Comparison of ENCODE assay signal across 8 mouse cellular contexts in genomic region chr9:22475424-22475868, GRCm38 (mm10). TPM values are rescaled to one million over a fixed set of nuclear protein-coding genes. Genes with fewer than 3 reads are reported as not detected.
A peak's percentile ranks its signal among the peaks of the same experiment; 100 is the strongest.
DNase-seq lines count a peak whose midpoint lies in the region; ATAC-seq lines count a peak whose summit lies in the region.

Gene Bbs9, plus strand, starts transcription at chr9:22475715.

- DNase-seq in c-Kit-negative CD71-positive TER-119-positive erythroid progenitor cells, embryonic 14.5 days (ENCODE audit: low read depth, low spot score), result peak; percentile 77
- peak; percentile 76 for DNase-seq in fibroblast of lung, adult 2 months (ENCODE audit: low read depth)
- DNase-seq in kidney, postnatal 14 days, result peak; percentile 95
- DNase-seq in liver, embryonic 13.5 days, result peak; percentile 93
- DNase-seq in neural tube, embryonic 10.5 days (ENCODE audit: extremely low spot score, low spot score), result peak; percentile 88

- H3K9me3 ChIP-seq in heart, embryonic 14.5 days (ENCODE audit: control insufficient read depth, low read length), result no peaks in the 10 kb centered on the region
- no peaks in the 10 kb centered on the region for H3K9me3 ChIP-seq in liver, embryonic 13.5 days (replicated peaks)
- no peaks in the 10 kb centered on the region for H3K9me3 ChIP-seq in stomach, embryonic 16.5 days (replicated peaks; ENCODE audit: control insufficient read depth, low read length)

- WGBS in heart, embryonic 14.5 days, result 1% methylated on average over 25 of the region's 25 CpGs
- 1% methylated on average over 25 of the region's 25 CpGs for WGBS in liver, embryonic 13.5 days (ENCODE audit: insufficient replicate concordance)
- under 1% methylated on average over 25 of the region's 25 CpGs for WGBS in stomach, embryonic 16.5 days

- peak within 1 kb of the TSS; percentile 75 for H3K4me2 ChIP-seq in heart, embryonic 14.5 days (ENCODE audit: low read length)
- H3K4me2 ChIP-seq in liver, embryonic 13.5 days, result peak within 1 kb of the TSS; percentile 84
- peak within 1 kb of the TSS; percentile 97 for H3K4me2 ChIP-seq in stomach, embryonic 16.5 days (ENCODE audit: low read depth, low read length)

- no peaks in the 10 kb centered on the region for H3K27me3 ChIP-seq in heart, embryonic 14.5 days (ENCODE audit: control insufficient read depth, insufficient read depth, low read length)
- no peaks in the 10 kb centered on the region for H3K27me3 ChIP-seq in liver, embryonic 13.5 days
- H3K27me3 ChIP-seq in stomach, embryonic 16.5 days (ENCODE audit: control insufficient read depth, insufficient read depth, low read length), result no peaks in the 10 kb centered on the region

- peak within 1 kb of the TSS; percentile 15 to 53; a peak in 2 of 4 replicates for H3K27ac ChIP-seq in heart, embryonic 14.5 days (replicated peaks in 1 of 2; ENCODE audit: control insufficient read depth in 1 of 2, insufficient read depth in 1 of 2, low read depth in 2 of 2, low read length in 2 of 2)
- H3K27ac ChIP-seq in liver, embryonic 13.5 days, result peak within 1 kb of the TSS; percentile 66
- peak within 1 kb of the TSS; percentile 68 for H3K27ac ChIP-seq in stomach, embryonic 16.5 days (ENCODE audit: low read length)

- ATAC-seq in CD4-positive, CD25-positive, alpha-beta regulatory T cell, adult 4 months, result peak; percentile 98
- peak; percentile 97 for ATAC-seq in heart, embryonic 14.5 days (ENCODE audit: insufficient number of reproducible peaks, insufficient read depth, low FRiP score, low read depth)
- ATAC-seq in liver, embryonic 13.5 days (ENCODE audit: low read depth), result peak; percentile 100
- peak; percentile 98 for ATAC-seq in stomach, embryonic 16.5 days (ENCODE audit: insufficient read depth, low FRiP score)

- peak within 1 kb of the TSS; percentile 75 for H3K9ac ChIP-seq in heart, embryonic 14.5 days (ENCODE audit: low read length)
- peak within 1 kb of the TSS; percentile 70 for H3K9ac ChIP-seq in liver, embryonic 13.5 days
- peak within 1 kb of the TSS; percentile 69 for H3K9ac ChIP-seq in stomach, embryonic 16.5 days (ENCODE audit: low read length)

- H3K4me1 ChIP-seq in heart, embryonic 14.5 days (ENCODE audit: control insufficient read depth in 2 of 2, insufficient read depth in 2 of 2, low read length in 2 of 2), result peaks cover 0 to 6% of the 10 kb centered on the region in 2 experiments; a peak in 2 of 4 replicates
- peaks cover 19% of the 10 kb centered on the region for H3K4me1 ChIP-seq in liver, embryonic 13.5 days (replicated peaks)
- H3K4me1 ChIP-seq in stomach, embryonic 16.5 days (ENCODE audit: control insufficient read depth, insufficient read depth, low read length), result peaks cover 4% of the 10 kb centered on the region

- H3K36me3 ChIP-seq in heart, embryonic 14.5 days (ENCODE audit: control insufficient read depth, insufficient read depth, low read length), result no peaks in the 10 kb centered on the region
- no peaks in the 10 kb centered on the region for H3K36me3 ChIP-seq in liver, embryonic 13.5 days
- H3K36me3 ChIP-seq in stomach, embryonic 16.5 days (ENCODE audit: control insufficient read depth, insufficient read depth, low read length), result no peaks in the 10 kb centered on the region

- H3K4me3 ChIP-seq in heart, embryonic 14.5 days (ENCODE audit: control insufficient read depth in 1 of 2, insufficient read depth in 1 of 2, low read depth in 1 of 2, low read length in 2 of 2), result peak within 1 kb of the TSS; percentile 68 to 72
- H3K4me3 ChIP-seq in liver, embryonic 13.5 days (replicated peaks), result peak within 1 kb of the TSS; percentile 69
- peak within 1 kb of the TSS; percentile 68 for H3K4me3 ChIP-seq in stomach, embryonic 16.5 days (replicated peaks; ENCODE audit: low read length)

RNA-seq across cellular contexts. Expression of gene Bbs9, which starts in this region (rescaled TPM):
- polyA plus RNA-seq in CD4-positive, CD25-positive, alpha-beta regulatory T cell, adult 4 months (2017; shearing (Covaris generic)), result 10 to 100 TPM; 16.7 to 17.4 TPM
- 6.4 and 11.6 TPM in 2 replicates for polyA plus RNA-seq in heart, embryonic 14.5 days (2014; fragmentation: Nextera tagmentation; extraction: Ambion mirVana)
- polyA plus RNA-seq in liver, embryonic 13.5 days (2015; fragmentation: Nextera tagmentation; extraction: Ambion mirVana), result 3.2 and 4.0 TPM in 2 replicates
- polyA plus RNA-seq in stomach, embryonic 16.5 days (2015; fragmentation: Nextera tagmentation; extraction: Ambion mirVana), result 11.5 and 12.2 TPM in 2 replicates

Comparison
In these comparisons a context has a peak if more than half of its experiments do, and no peak if none do; other contexts are left out.
1. Peak in every context shown above with its lines: DNase-seq, ATAC-seq, H3K4me3 ChIP-seq and H3K27ac ChIP-seq.